Mouse (Mus musculus): Measurements from ENCODE around the gene Coq8a. TPM values are rescaled to one million over a fixed set of nuclear protein-coding genes. Genes with fewer than 3 reads are reported as not detected.

The Coq8a gene
- total and polyA plus RNA-seq, 3 experiments: 1.5 to 2.1 TPM; not detected in 1

GRCm38 (mm10) chr1:180178340-180178739, 21.1 kb downstream of the Coq8a start:
- Histone ChIP-seq H3K4me3 (ENCODE audit: control insufficient read depth in 1 of 2, insufficient read depth in 1 of 2, low read depth in 2 of 2, low read length in 2 of 2) (no peak overlapping the region), H3K4me1 (ENCODE audit: control insufficient read depth in 1 of 2, insufficient read depth in 2 of 2, low read length in 2 of 2) (no peaks in the 10 kb centered on the region; a peak in 1 of 4 replicates), H3K27me3 (ENCODE audit: control insufficient read depth in 1 of 2, insufficient read depth in 2 of 2, low read length in 2 of 2) (no peaks in the 10 kb centered on the region), H3K27ac (ENCODE audit: control insufficient read depth, low read depth, low read length) (no peak overlapping the region), H3K79me2 (ENCODE audit: control insufficient read depth, insufficient read depth, low read length, poor library complexity) (no peaks in the 10 kb centered on the region), H3K36me3 (ENCODE audit: control insufficient read depth in 1 of 2, insufficient read depth in 2 of 2, low read length in 2 of 2) (no peaks in the 10 kb centered on the region), H3K9ac (ENCODE audit: control insufficient read depth, low read depth, low read length, poor library complexity, severe bottlenecking) (no peak overlapping the region), H3K9me3 (replicated peaks; ENCODE audit: insufficient read depth, low read length) (no peaks in the 10 kb centered on the region)
- DNase-seq (ENCODE audit: low read depth, low spot score): no peak
- TF ChIP-seq MYB (IDR thresholded peaks at IDR 0.05; ENCODE audit: low read depth, low read length) (no peak), JUND (IDR thresholded peaks at IDR 0.05; ENCODE audit: low read depth, low read length) (no peak), ELF1 (IDR thresholded peaks at IDR 0.05; ENCODE audit: low read depth, low read length) (no peak), USF2 (IDR thresholded peaks at IDR 0.05; ENCODE audit: borderline replicate concordance in 1 of 2, insufficient read depth in 1 of 2, low read depth in 1 of 2, low read length in 2 of 2) (no peak), MAX (IDR thresholded peaks at IDR 0.05; ENCODE audit: low read length) (no peak), MEF2A (IDR thresholded peaks at IDR 0.05; ENCODE audit: extremely low read depth, insufficient replicate concordance, low read depth, low read length, poor library complexity, severe bottlenecking) (no peak), TBP (IDR thresholded peaks at IDR 0.05; ENCODE audit: low read depth, low read length) (no peak), ZMIZ1 (IDR thresholded peaks at IDR 0.05; ENCODE audit: low read depth, low read length) (no peak), KAT2A (conservative IDR thresholded peaks at IDR 0.05; ENCODE audit: low read depth, low read length) (no peak), POLR2AphosphoS2 (IDR thresholded peaks at IDR 0.05; ENCODE audit: low read length) (no peak), ZNF384 (IDR thresholded peaks at IDR 0.05; ENCODE audit: low read depth, low read length) (no peak), MYC (IDR thresholded peaks at IDR 0.05; ENCODE audit: low read depth, low read length) (no peak), E2F4 (IDR thresholded peaks at IDR 0.05; ENCODE audit: borderline replicate concordance, low read depth, low read length) (no peak), GATA1 (IDR thresholded peaks at IDR 0.05; ENCODE audit: low read depth, low read length) (no peak)

DNA sequence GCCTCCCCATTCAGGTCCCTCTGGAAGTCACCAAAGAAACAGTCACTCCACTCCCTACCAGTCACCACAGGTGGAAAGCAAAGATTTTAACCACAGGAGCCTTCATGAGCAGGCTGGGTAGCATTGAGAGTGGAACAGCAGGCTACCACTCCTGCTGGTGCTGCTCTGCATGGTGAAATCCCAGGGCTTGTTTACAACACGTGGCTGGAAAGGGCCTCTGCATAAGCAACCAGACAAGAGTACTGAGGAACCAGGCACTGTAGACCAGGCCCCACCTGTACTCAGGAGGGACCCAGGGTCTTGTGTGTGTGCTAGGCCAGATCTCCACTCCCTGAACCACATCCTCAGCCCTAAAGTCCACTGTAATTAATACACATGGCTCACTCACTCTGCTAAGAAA, 22.6 kb downstream of the Coq8a start:
- no peaks in the 10 kb centered on the region for H3K36me3 ChIP-seq (ENCODE audit: control insufficient read depth in 1 of 2, insufficient read depth in 2 of 2, low read length in 2 of 2)
- H3K4me1 ChIP-seq (ENCODE audit: control insufficient read depth in 1 of 2, insufficient read depth in 2 of 2, low read length in 2 of 2): no peaks in the 10 kb centered on the region; a peak in 2 of 4 replicates

More for the DNA sequence above, 22.6 kb downstream of the Coq8a start:
- no peak for DNase-seq (ENCODE audit: low read depth, low spot score)
- no peak for TF ChIP-seq SIN3A (IDR thresholded peaks at IDR 0.05; ENCODE audit: low read length)
- no peak for TF ChIP-seq UBTF (IDR thresholded peaks at IDR 0.05; ENCODE audit: borderline replicate concordance, insufficient read depth, low read depth, low read length)
- no peak for TF ChIP-seq USF2 (IDR thresholded peaks at IDR 0.05; ENCODE audit: borderline replicate concordance in 1 of 2, insufficient read depth in 1 of 2, low read depth in 1 of 2, low read length in 2 of 2)
- TF ChIP-seq ZC3H11A (IDR thresholded peaks at IDR 0.05; ENCODE audit: low read depth, low read length): no peak
- TF ChIP-seq CTCF (IDR thresholded peaks at IDR 0.05 in 2 of 3, conservative IDR thresholded peaks at IDR 0.05 in 1 of 3; ENCODE audit: control insufficient read depth in 1 of 3, insufficient read depth in 1 of 3, low read depth in 2 of 3, low read length in 3 of 3, poor library complexity in 1 of 3, severe bottlenecking in 1 of 3): no peak
- no peak for TF ChIP-seq POLR2AphosphoS5 (IDR thresholded peaks at IDR 0.05; ENCODE audit: borderline replicate concordance, low read depth, low read length)
- no peak for TF ChIP-seq HCFC1 (IDR thresholded peaks at IDR 0.05; ENCODE audit: low read depth, low read length)
- TF ChIP-seq RCOR1 (IDR thresholded peaks at IDR 0.05; ENCODE audit: low read depth, low read length): no peak
- no peak for TF ChIP-seq ETS1 (IDR thresholded peaks at IDR 0.05; ENCODE audit: low read depth, low read length)
- no peak for TF ChIP-seq MEF2A (IDR thresholded peaks at IDR 0.05; ENCODE audit: extremely low read depth, insufficient replicate concordance, low read depth, low read length, poor library complexity, severe bottlenecking)
- no peak for TF ChIP-seq JUND (IDR thresholded peaks at IDR 0.05; ENCODE audit: low read depth, low read length)
- TF ChIP-seq MAX (IDR thresholded peaks at IDR 0.05; ENCODE audit: low read length): no peak
- TF ChIP-seq MYB (IDR thresholded peaks at IDR 0.05; ENCODE audit: low read depth, low read length): no peak
- no peak for TF ChIP-seq MYC (IDR thresholded peaks at IDR 0.05; ENCODE audit: low read depth, low read length)
- no peak for TF ChIP-seq MAFK (IDR thresholded peaks at IDR 0.05; ENCODE audit: borderline replicate concordance, low read depth, low read length)
- TF ChIP-seq USF1 (IDR thresholded peaks at IDR 0.05; ENCODE audit: low read depth, low read length): no peak
- no peak for TF ChIP-seq EP300 (IDR thresholded peaks at IDR 0.05; ENCODE audit: low read depth in 1 of 2, low read length in 2 of 2)
- Histone ChIP-seq H3K9ac (ENCODE audit: control insufficient read depth, low read depth, low read length, poor library complexity, severe bottlenecking) (no peak overlapping the region), H3K9me3 (replicated peaks; ENCODE audit: insufficient read depth, low read length) (no peaks in the 10 kb centered on the region), H3K27me3 (ENCODE audit: control insufficient read depth in 1 of 2, insufficient read depth in 2 of 2, low read length in 2 of 2) (no peaks in the 10 kb centered on the region), H3K79me2 (ENCODE audit: control insufficient read depth, insufficient read depth, low read length, poor library complexity) (no peaks in the 10 kb centered on the region), H3K27ac (ENCODE audit: control insufficient read depth, low read depth, low read length) (no peak overlapping the region), H3K4me3 (ENCODE audit: control insufficient read depth in 1 of 2, insufficient read depth in 1 of 2, low read depth in 2 of 2, low read length in 2 of 2) (no peak overlapping the region)
